Mouse (Mus musculus) limb, embryonic 14.5 days (tissue): Measurements from ENCODE around the gene Sez6. TPM values are rescaled to one million over a fixed set of nuclear protein-coding genes. Genes with fewer than 3 reads are reported as not detected.

Experiments
- ATAC-seq: fragments of 200-750 bp; cut with Nextera tagmentation; 2 replicates; pipeline ENCODE4 v1.8.0; 2017; ENCODE audit warnings: low read depth, moderate number of reproducible peaks, moderate TSS enrichment; ENCODE audit not compliant: low FRiP score
- DNase-seq: peaks from one replicate; pipeline ENCODE4 v3.0.0-alpha.2; 2015; ENCODE audit warnings: low spot score
- H3K27ac ChIP-seq: fragments of 300-500 bp; sonication (generic); replicated peaks from 2 replicates; pipeline ENCODE4 v1.5.1; 2014; ENCODE audit warnings: low read depth, mild to moderate bottlenecking, low read length, moderate library complexity, mixed read lengths
- H3K27me3 ChIP-seq: fragments of 300-500 bp; sonication (generic); 2 replicates; pipeline ENCODE4 v1.6.1; 2014; ENCODE audit warnings: low read length, mixed read lengths; ENCODE audit not compliant: control insufficient read depth, insufficient read depth
- H3K36me3 ChIP-seq: fragments of 300-500 bp; sonication (generic); 2 replicates; pipeline ENCODE4 v1.6.1; 2014; ENCODE audit warnings: mild to moderate bottlenecking, low read length, moderate library complexity, mixed read lengths; ENCODE audit not compliant: control insufficient read depth, insufficient read depth
- H3K4me1 ChIP-seq: fragments of 300-500 bp; sonication (generic); 2 replicates; pipeline ENCODE4 v1.6.1; 2014; ENCODE audit warnings: antibody characterized with exemption, low read length, mixed read lengths; ENCODE audit not compliant: control insufficient read depth, insufficient read depth
- H3K4me2 ChIP-seq: fragments of 300-500 bp; sonication (generic); replicated peaks from 2 replicates; pipeline ENCODE4 v1.6.1; 2014; ENCODE audit warnings: low read depth, mild to moderate bottlenecking, low read length, moderate library complexity; ENCODE audit not compliant: severe bottlenecking
- H3K4me3 ChIP-seq: fragments of 300-500 bp; sonication (generic); replicated peaks from 2 replicates; pipeline ENCODE4 v1.5.1; 2014; ENCODE audit warnings: low read length
- H3K9ac ChIP-seq: fragments of 300-500 bp; sonication (generic); 2 replicates; pipeline ENCODE4 v1.6.1; 2014; ENCODE audit warnings: mild to moderate bottlenecking, low read depth, low read length, moderate library complexity; ENCODE audit not compliant: severe bottlenecking
- H3K9me3 ChIP-seq: fragments of 300-500 bp; sonication (generic); 2 replicates; pipeline ENCODE4 v1.6.1; 2016; ENCODE audit warnings: low read length; ENCODE audit not compliant: control insufficient read depth
- POLR2A ChIP-seq: fragments of 200-500 bp; IDR thresholded peaks from 2 replicates; pipeline ENCODE4 v1.8.0; 2012; ENCODE audit warnings: inconsistent platforms, mild to moderate bottlenecking, moderate library complexity, borderline replicate concordance; ENCODE audit not compliant: insufficient read depth, insufficient read length; ENCODE audit errors: extremely low read depth
- WGBS: fragments of 180-500 bp; shearing (Covaris S2); extraction: QIAGEN DNeasy Blood & Tissue Kit; methylation state at CpG from one replicate; pipeline ENCODE4 v1.1.7; 2014; 5-methylcytosine and 5-hydroxymethylcytosine counted together
- polyA plus RNA-seq, 2 experiments: library from polyadenylated mRNA; depleted of rRNA in 1 of 2; stranded (reverse) in 1 of 2; unstranded in 1 of 2; fragments of >200 nt; fragmentation: Nextera tagmentation in 1 of 2; extraction: Ambion mirVana in 1 of 2; gene quantifications; 2 replicates each; pipeline versions ENCODE4 v1.2.1 to v1.2.3; 2012 to 2014

Sez6 gene
- polyA plus RNA-seq, 2 experiments: 1.2 to 1.4 TPM

DNA sequence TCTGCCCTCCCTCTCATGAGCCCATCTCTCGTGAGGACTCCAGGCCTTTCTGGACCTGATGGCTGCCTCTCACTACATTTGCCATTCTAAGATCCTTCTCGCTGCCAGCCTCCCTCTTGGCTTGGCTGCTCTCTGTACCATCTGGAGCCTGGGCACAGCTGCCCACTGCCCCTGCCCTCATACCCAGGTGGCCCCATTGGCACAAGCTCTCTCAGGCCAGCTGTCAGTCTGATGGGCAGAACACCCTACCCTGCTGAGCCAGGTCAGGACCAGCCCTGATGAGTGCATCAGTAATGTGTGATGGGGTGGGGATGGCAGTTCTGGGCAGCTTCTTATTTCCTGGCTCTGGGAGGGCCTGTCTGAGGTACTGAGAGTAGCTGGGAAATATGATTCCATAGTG lies 27.7 kb downstream of the Sez6 start:
- no peaks in the 10 kb centered on the region for H3K4me1 ChIP-seq
- peaks cover 3% of the 10 kb centered on the region; the same call in 1 of the 2 replicates for H3K27me3 ChIP-seq
- no peak for TF ChIP-seq POLR2A
- H3K36me3 ChIP-seq: no peaks in the 10 kb centered on the region
- WGBS: 73% methylated on average over 2 of the region's 2 CpGs
- H3K9me3 ChIP-seq: no peaks in the 10 kb centered on the region
- no peak overlapping the region for H3K4me3 ChIP-seq
- no peak overlapping the region for H3K9ac ChIP-seq
- DNase-seq (no peak), ATAC-seq (no peak)
- no peak overlapping the region for H3K4me2 ChIP-seq
- no peak overlapping the region for H3K27ac ChIP-seq

DNA sequence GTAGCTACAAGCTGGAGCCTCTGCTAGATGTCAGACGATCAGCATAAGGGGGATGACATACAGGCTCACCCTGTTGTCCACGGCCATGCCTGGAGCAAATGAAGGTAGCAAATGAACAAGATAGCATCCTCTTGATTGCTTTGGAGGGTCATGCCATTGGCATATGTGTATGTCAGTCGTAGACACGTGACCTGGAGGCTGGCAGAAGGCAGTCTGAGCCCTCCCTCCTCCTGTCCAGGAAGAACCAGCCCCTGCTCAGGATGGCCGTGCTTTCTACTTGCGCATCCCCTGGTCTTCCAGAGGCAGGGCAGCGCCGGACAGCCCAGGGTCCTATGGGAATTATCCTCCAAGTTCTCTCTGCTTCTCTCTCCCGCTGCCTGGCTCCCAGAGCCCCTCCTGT lies 28.3 kb downstream of the Sez6 start:
- H3K4me2 ChIP-seq: no peak overlapping the region
- H3K4me1 ChIP-seq: no peaks in the 10 kb centered on the region
- H3K4me3 ChIP-seq: no peak overlapping the region
- no peak for DNase-seq
- H3K36me3 ChIP-seq: no peaks in the 10 kb centered on the region
- peaks cover 3% of the 10 kb centered on the region; the same call in 1 of the 2 replicates for H3K27me3 ChIP-seq
- no peaks in the 10 kb centered on the region for H3K9me3 ChIP-seq
- WGBS: 56% methylated on average over 9 of the region's 9 CpGs
- no peak overlapping the region for H3K9ac ChIP-seq
- no peak for TF ChIP-seq POLR2A
- no peak for ATAC-seq
- H3K27ac ChIP-seq: no peak overlapping the region

DNA sequence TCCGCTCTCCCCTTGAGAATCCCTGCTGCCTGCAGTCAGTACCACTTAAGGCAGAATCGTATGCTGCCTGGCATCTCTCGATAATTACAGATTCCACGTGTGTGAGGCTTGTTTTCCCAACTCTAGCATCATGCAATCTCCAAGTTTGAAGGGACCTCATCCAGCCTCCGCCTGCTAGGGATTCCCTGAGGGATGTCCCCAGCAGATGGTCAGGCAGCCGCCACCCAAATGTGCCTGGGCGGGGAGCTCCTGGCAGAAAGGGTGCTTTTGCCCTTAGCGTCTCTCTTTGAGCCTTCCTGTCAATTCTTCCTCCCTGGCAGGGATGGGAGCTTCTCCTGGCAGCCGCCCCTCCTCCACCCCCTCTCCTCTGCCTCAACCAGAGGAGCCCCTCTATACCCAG lies 29.6 kb downstream of the Sez6 start:
- no peaks in the 10 kb centered on the region for H3K36me3 ChIP-seq
- no peak overlapping the region for H3K9ac ChIP-seq
- no peak for DNase-seq
- H3K27ac ChIP-seq: no peak overlapping the region
- no peaks in the 10 kb centered on the region for H3K9me3 ChIP-seq
- H3K4me2 ChIP-seq: no peak overlapping the region
- no peak for ATAC-seq
- H3K4me1 ChIP-seq: peaks cover 7% of the 10 kb centered on the region; the same call in 1 of the 2 replicates
- 45% methylated on average over 9 of the region's 9 CpGs for WGBS
- H3K27me3 ChIP-seq: peaks cover 3% of the 10 kb centered on the region; the same call in 1 of the 2 replicates
- H3K4me3 ChIP-seq: no peak overlapping the region
- no peak for TF ChIP-seq POLR2A

DNA sequence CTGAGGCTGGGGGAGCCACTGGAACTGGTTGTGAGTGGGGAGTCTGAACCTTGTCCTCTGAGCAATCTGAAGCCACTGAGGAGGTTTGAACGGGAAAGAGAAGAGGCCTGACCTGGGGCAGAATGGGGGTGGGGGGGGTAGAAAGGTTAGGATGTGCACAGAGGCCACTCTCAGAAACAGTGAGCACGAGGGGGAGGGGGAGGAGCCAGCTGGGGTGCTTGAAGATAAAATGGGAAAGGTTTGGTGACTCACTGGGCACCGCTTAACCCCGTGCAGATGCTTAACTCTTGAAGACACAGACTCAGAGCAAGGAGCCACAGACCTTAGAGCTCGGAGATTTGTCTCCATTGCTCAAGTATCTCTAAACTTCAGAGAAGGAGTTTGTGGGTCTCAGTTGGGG lies 30.3 kb downstream of the Sez6 start:
- Histone ChIP-seq H3K27me3 (peaks cover 3% of the 10 kb centered on the region; the same call in 1 of the 2 replicates), H3K4me1 (peaks cover 12% of the 10 kb centered on the region; the same call in 1 of the 2 replicates), H3K9me3 (no peaks in the 10 kb centered on the region), H3K4me2 (no peak overlapping the region), H3K4me3 (no peak overlapping the region), H3K27ac (no peak overlapping the region), H3K9ac (no peak overlapping the region), H3K36me3 (no peaks in the 10 kb centered on the region)
- DNase-seq (no peak), ATAC-seq (no peak)
- no peak for TF ChIP-seq POLR2A
- 35% methylated on average over 5 of the region's 5 CpGs for WGBS

DNA sequence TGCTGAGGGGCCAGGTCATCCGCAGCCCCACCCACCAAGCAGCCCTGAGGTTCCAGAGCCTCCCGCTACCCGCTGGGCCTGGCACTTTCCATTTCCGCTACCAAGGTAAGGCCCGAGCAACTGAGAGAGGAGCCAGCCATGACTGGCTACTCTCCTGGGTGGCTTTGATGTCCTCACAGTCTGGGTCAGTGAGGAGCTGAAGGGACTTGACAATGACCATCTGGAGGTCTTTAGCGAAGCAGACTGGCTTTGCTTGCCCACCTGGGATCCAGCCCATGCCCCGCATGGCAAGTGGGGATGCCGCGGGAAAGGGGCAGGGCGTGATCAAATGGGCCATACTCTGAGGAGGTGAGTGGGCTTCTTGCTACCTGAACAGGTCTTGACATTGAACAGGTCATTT lies 32.3 kb downstream of the Sez6 start:
- H3K9ac ChIP-seq: no peak overlapping the region
- H3K27ac ChIP-seq: no peak overlapping the region
- H3K27me3 ChIP-seq: peaks cover 3% of the 10 kb centered on the region; the same call in 1 of the 2 replicates
- H3K4me3 ChIP-seq: no peak overlapping the region
- no peaks in the 10 kb centered on the region for H3K36me3 ChIP-seq
- 81% methylated on average over 10 of the region's 10 CpGs for WGBS
- DNase-seq (no peak), ATAC-seq (no peak)
- TF ChIP-seq POLR2A: no peak
- no peak overlapping the region for H3K4me2 ChIP-seq
- peaks cover 12% of the 10 kb centered on the region; the same call in 1 of the 2 replicates for H3K4me1 ChIP-seq
- H3K9me3 ChIP-seq: no peaks in the 10 kb centered on the region
